ENCODE assay signal across 8 mouse cellular contexts in genomic region chr5:3501564-3502001, GRCm38 (mm10). TPM values are rescaled to one million over a fixed set of nuclear protein-coding genes. Genes with fewer than 3 reads are reported as not detected.
DNase-seq lines count a peak whose midpoint lies in the region; ATAC-seq lines count a peak whose summit lies in the region.

No protein-coding gene starts in this region.

- peak; percentile 75 for DNase-seq in adrenal gland, adult 2 months
- DNase-seq in adrenal gland, postnatal 25 days, result no peak
- peak; percentile 62 for DNase-seq in adrenal gland, postnatal 14 days
- no peak for DNase-seq in cerebellum, adult 11-12 months
- DNase-seq in layer of hippocampus, postnatal 36 days, result no peak
- DNase-seq in cerebellum, postnatal 4 days (ENCODE audit: low spot score in 2 of 2), result no peak

- ATAC-seq in inflammation-experienced regulatory T-cells, adult 6 months, result peak; percentile 60
- ATAC-seq in megakaryocyte, adult 5-6 weeks (ENCODE audit: poor library complexity, severe bottlenecking), result peak; percentile 21

RNA-seq across cellular contexts. Expression of gene Fam133b, which starts 42.0 kb away (rescaled TPM):
- 10 to 100 TPM; 26.7 to 31.9 TPM for total RNA-seq in adrenal gland, adult 2 months (2021)
- 2.9 and 3.5 TPM in 2 replicates for polyA plus RNA-seq in adrenal gland, adult 2 months (2012; rRNA removed)
- total RNA-seq in adrenal gland, postnatal 25 days (2021), result 32.8 and 35.5 TPM in 2 replicates
- total RNA-seq in adrenal gland, postnatal 14 days (2021), result 30.1 and 32.0 TPM in 2 replicates
- 10 to 100 TPM; 40.1 to 59.9 (median 53.6) TPM for polyA plus RNA-seq in inflammation-experienced regulatory T-cells, adult 6 months (2017; shearing (Covaris generic))
- total RNA-seq in megakaryocyte, adult 5-6 weeks (2015), result 37.1 and 39.5 TPM in 2 replicates
- 47.1 and 50.9 TPM in 2 replicates for total RNA-seq in megakaryocyte, adult 5-6 weeks (2017)
- 10 to 100 TPM; 42.5 to 45.1 TPM for total RNA-seq in layer of hippocampus, postnatal 36 days (2021)

Comparison
In these comparisons a context has a peak if more than half of its experiments do, and no peak if none do; other contexts are left out.
1. DNase-seq: peak in adrenal gland, adult 2 months (single experiment) and adrenal gland, postnatal 14 days (single experiment); none in adrenal gland, postnatal 25 days (single experiment), cerebellum, adult 11-12 months (single experiment), layer of hippocampus, postnatal 36 days (0 of 2) and cerebellum, postnatal 4 days (0 of 2).